Mouse (Mus musculus) C2C12 (cell line): ENCODE data around the gene E2f4.

Experiments
- CTCF ChIP-seq: IDR thresholded peaks from one replicate; pipeline ENCODE4 v1.5.1; 2011; ENCODE audit not compliant: control insufficient read depth, insufficient read depth, insufficient read length
- MAX ChIP-seq: IDR thresholded peaks from one replicate; pipeline ENCODE4 v1.6.1; 2011; ENCODE audit warnings: mild to moderate bottlenecking, control low read depth
- MYOG ChIP-seq: IDR thresholded peaks from one replicate; pipeline ENCODE4 v1.6.1; 2011; ENCODE audit not compliant: control insufficient read depth, insufficient read length; ENCODE audit errors: extremely low read depth
- USF1 ChIP-seq: IDR thresholded peaks from one replicate; pipeline ENCODE4 v1.6.1; 2011; ENCODE audit warnings: low read depth, mild to moderate bottlenecking, control low read depth, moderate library complexity

DNA sequence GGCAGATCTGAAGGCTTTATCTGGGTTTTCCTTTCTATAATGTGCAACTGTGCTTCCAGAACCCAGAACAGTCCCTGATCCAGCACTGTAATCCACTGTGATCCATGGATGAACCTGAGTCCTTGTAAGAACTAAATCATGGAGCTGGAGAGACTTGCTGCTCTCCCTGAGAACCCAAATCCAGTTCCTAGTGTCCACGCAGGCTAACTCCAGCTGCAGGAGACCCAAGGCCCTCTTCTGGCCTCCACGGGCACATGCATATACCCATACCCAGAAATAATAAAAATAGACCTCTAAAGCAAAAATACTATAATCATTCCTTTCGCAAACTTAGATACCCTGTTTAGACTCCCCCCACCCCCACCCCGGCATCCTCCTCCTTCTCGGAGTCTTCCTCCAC, 9.2 kb upstream of the E2f4 start:
- TF ChIP-seq CTCF (no peak), MAX (no peak), USF1 (no peak), MYOG (no peak)
